Comparison of ENCODE assay signal across 19 mouse cellular contexts in the genomic region with DNA sequence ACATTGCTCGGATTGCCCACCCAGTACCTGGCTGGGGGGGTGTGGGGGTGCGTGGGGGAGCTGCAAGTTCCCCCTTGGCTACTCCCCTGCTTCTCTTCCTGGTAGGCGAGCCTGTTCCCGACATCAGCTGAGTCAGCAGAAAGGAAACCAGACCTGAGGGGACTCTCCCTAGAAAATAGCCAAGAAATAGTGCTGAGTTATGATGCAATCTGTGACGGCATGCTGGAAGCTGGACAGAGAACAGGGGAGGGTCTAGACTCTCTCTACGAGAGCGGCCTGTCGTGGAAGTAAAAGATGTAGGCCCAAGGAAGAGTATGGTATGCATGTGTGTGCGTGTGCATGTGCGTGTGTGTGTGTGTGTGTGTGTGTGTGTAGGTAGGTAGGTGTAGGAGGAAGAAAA. TPM values are rescaled to one million over a fixed set of nuclear protein-coding genes. Genes with fewer than 3 reads are reported as not detected.
DNase-seq lines count a peak whose midpoint lies in the region; ATAC-seq and TF ChIP-seq lines count a peak whose summit lies in the region.
"Had no signal": no experiment of that assay in that cellular context is flagged by ENCODE, and none has a peak within 500 bp of the region (broad histone marks: within the 10 kb centered on the region; RNA-seq: fewer than 3 reads in every experiment).

No protein-coding gene starts in this region.

- H3K4me2 ChIP-seq in lung, embryonic 14.5 days = no peak overlapping the region
- H3K4me2 ChIP-seq: hindbrain, embryonic 15.5 days; midbrain, embryonic 11.5 days; stomach, embryonic 15.5 days had no signal

- no peaks in the 10 kb centered on the region for H3K9me3 ChIP-seq in lung, embryonic 14.5 days (ENCODE audit: low read depth, low read length)
- no peaks in the 10 kb centered on the region for H3K9me3 ChIP-seq in limb, embryonic 10.5 days (replicated peaks)
- H3K9me3 ChIP-seq: forebrain, embryonic 10.5 days; hindbrain, embryonic 15.5 days; stomach, embryonic 15.5 days had no signal

- 53% methylated on average over 10 of the region's 10 CpGs for WGBS in lung, embryonic 14.5 days
- 74% methylated on average over 10 of the region's 10 CpGs for WGBS in limb, embryonic 10.5 days

- no peaks in the 10 kb centered on the region for H3K4me1 ChIP-seq in lung, embryonic 14.5 days (ENCODE audit: insufficient read depth)
- H3K4me1 ChIP-seq in limb, embryonic 10.5 days = no peaks in the 10 kb centered on the region
- H3K4me1 ChIP-seq: hindbrain, embryonic 15.5 days; stomach, embryonic 15.5 days had no signal

- H3K4me3 ChIP-seq in lung, embryonic 14.5 days (ENCODE audit: low read depth, low read length) = no peak overlapping the region
- no peak overlapping the region for H3K4me3 ChIP-seq in limb, embryonic 10.5 days
- H3K4me3 ChIP-seq: forebrain, embryonic 10.5 days; hindbrain, embryonic 15.5 days; stomach, embryonic 15.5 days had no signal

- ATAC-seq in lung, embryonic 14.5 days (ENCODE audit: insufficient read depth) = no peak

- H3K36me3 ChIP-seq in lung, embryonic 14.5 days (ENCODE audit: insufficient read depth) = no peaks in the 10 kb centered on the region
- H3K36me3 ChIP-seq in limb, embryonic 10.5 days = no peaks in the 10 kb centered on the region
- H3K36me3 ChIP-seq: forebrain, embryonic 10.5 days; hindbrain, embryonic 15.5 days; stomach, embryonic 15.5 days had no signal

- no peak overlapping the region for H3K27ac ChIP-seq in lung, embryonic 14.5 days (ENCODE audit: low read depth)
- H3K27ac ChIP-seq in limb, embryonic 10.5 days = no peak overlapping the region
- H3K27ac ChIP-seq: forebrain, embryonic 10.5 days; hindbrain, embryonic 15.5 days; stomach, embryonic 15.5 days had no signal

- TF ChIP-seq CTCF in lung, embryonic 14.5 days (IDR thresholded peaks at IDR 0.05; ENCODE audit: low read depth) = no peak

- no peak overlapping the region for H3K9ac ChIP-seq in lung, embryonic 14.5 days
- H3K9ac ChIP-seq: hindbrain, embryonic 15.5 days; stomach, embryonic 15.5 days had no signal

- H3K27me3 ChIP-seq in lung, embryonic 14.5 days (ENCODE audit: insufficient read depth, low read length) = peaks cover 8% of the 10 kb centered on the region; the same call in 1 of the 2 replicates
- H3K27me3 ChIP-seq in limb, embryonic 10.5 days (ENCODE audit: low read depth, poor library complexity, severe bottlenecking) = peaks cover 31% of the 10 kb centered on the region
- H3K27me3 ChIP-seq: hindbrain, embryonic 15.5 days had no signal

- DNase-seq in adrenal gland, postnatal 10 days = peak; percentile 11
- no peak for DNase-seq in adrenal gland, adult (ENCODE audit: inconsistent age in 2 of 2, low spot score in 1 of 2)
- DNase-seq in lung, embryonic 14.5 days = peak; percentile 50
- DNase-seq in lung, postnatal 25 days (ENCODE audit: low spot score) = no peak
- DNase-seq in fibroblast of lung, adult 2 months (ENCODE audit: low read depth) = peak; percentile 51
- DNase-seq in yolk sac, embryonic 10.5 days (ENCODE audit: low spot score) = peak; percentile 49
- no peak for DNase-seq in cerebellum, adult 9-10 months
- DNase-seq in limb, embryonic 10.5 days (ENCODE audit: low spot score) = no peak
- DNase-seq: adrenal gland, postnatal 25 days; cerebellum, postnatal 25 days; heart, adult 11 months; heart, postnatal 14 days; kidney, adult 8-10 months; lung, adult 2 months; spleen, adult 18-20 months had no signal

RNA-seq across cellular contexts. Expression of a gene that starts 5.9 kb away (rescaled TPM):
- 1 to 10 TPM; 1.9 to 2.3 TPM for total RNA-seq in adrenal gland, postnatal 10 days (2021)
- 0.57 and 0.67 TPM in 2 replicates for polyA plus RNA-seq in lung, embryonic 14.5 days (2014; fragmentation: Nextera tagmentation; extraction: Ambion mirVana)
- polyA plus RNA-seq in limb, embryonic 10.5 days (2016; fragmentation: Nextera tagmentation; extraction: Ambion mirVana) = 0.38 and 0.62 TPM in 2 replicates

RNA-seq across cellular contexts. Expression of a gene that starts 20.5 kb away (rescaled TPM):
- total RNA-seq in adrenal gland, postnatal 10 days (2021) = 10 to 100 TPM; 55.5 to 72.4 TPM
- polyA plus RNA-seq in lung, embryonic 14.5 days (2014; fragmentation: Nextera tagmentation; extraction: Ambion mirVana) = 27.2 and 28.7 TPM in 2 replicates
- polyA plus RNA-seq in limb, embryonic 10.5 days (2016; fragmentation: Nextera tagmentation; extraction: Ambion mirVana) = 21.8 and 25.4 TPM in 2 replicates

RNA-seq across cellular contexts. Expression of a gene that starts 24.8 kb away (rescaled TPM):
- under 1 TPM; 0.61 to 0.63 TPM for total RNA-seq in adrenal gland, postnatal 10 days (2021)
- polyA plus RNA-seq in lung, embryonic 14.5 days (2014; fragmentation: Nextera tagmentation; extraction: Ambion mirVana) = 0.28 and 1.1 TPM in 2 replicates
- 0.34 and 0.64 TPM in 2 replicates for polyA plus RNA-seq in limb, embryonic 10.5 days (2016; fragmentation: Nextera tagmentation; extraction: Ambion mirVana)

RNA-seq across cellular contexts. Expression of a gene that starts 44.8 kb away (rescaled TPM):
- total RNA-seq in adrenal gland, postnatal 10 days (2021) = 10 to 100 TPM in 1 of 2 experiments, 1 to 10 TPM in 1; 8.8 to 11.9 TPM
- 29.7 and 32.9 TPM in 2 replicates for polyA plus RNA-seq in lung, embryonic 14.5 days (2014; fragmentation: Nextera tagmentation; extraction: Ambion mirVana)
- polyA plus RNA-seq in limb, embryonic 10.5 days (2016; fragmentation: Nextera tagmentation; extraction: Ambion mirVana) = 26.8 and 28.9 TPM in 2 replicates

RNA-seq across cellular contexts. Expression of a gene that starts 52.5 kb away (rescaled TPM):
- total RNA-seq in adrenal gland, postnatal 10 days (2021) = 10 to 100 TPM; 12.6 to 18.8 TPM
- polyA plus RNA-seq in lung, embryonic 14.5 days (2014; fragmentation: Nextera tagmentation; extraction: Ambion mirVana) = 24.6 and 28.9 TPM in 2 replicates
- polyA plus RNA-seq in limb, embryonic 10.5 days (2016; fragmentation: Nextera tagmentation; extraction: Ambion mirVana) = 16.6 and 24.2 TPM in 2 replicates

Comparison
In these comparisons a context has a peak if more than half of its experiments do, and no peak if none do; other contexts are left out.
1. DNase-seq: peak in adrenal gland, postnatal 10 days (single experiment), lung, embryonic 14.5 days (single experiment), fibroblast of lung, adult 2 months (single experiment) and yolk sac, embryonic 10.5 days (single experiment); none in adrenal gland, adult (0 of 2), lung, postnatal 25 days (single experiment), cerebellum, adult 9-10 months (single experiment) and limb, embryonic 10.5 days (single experiment).